In genomic region chr17:45536264-45536663, GRCm38 (mm10) we compare ENCODE assay signal across 13 mouse cellular contexts. TPM values are rescaled to one million over a fixed set of nuclear protein-coding genes. Genes with fewer than 3 reads are reported as not detected.
DNase-seq lines count a peak whose midpoint lies in the region; ATAC-seq and TF ChIP-seq lines count a peak whose summit lies in the region.
"Had no signal": no experiment of that assay in that cellular context is flagged by ENCODE, and none has a peak within 500 bp of the region (broad histone marks: within the 10 kb centered on the region; RNA-seq: fewer than 3 reads in every experiment).

No protein-coding gene starts in this region.

- no peaks in the 10 kb centered on the region for H3K4me1 ChIP-seq in intestine, embryonic 14.5 days (replicated peaks; ENCODE audit: control insufficient read depth, insufficient read depth, low read length)
- no peaks in the 10 kb centered on the region for H3K4me1 ChIP-seq in intestine, embryonic 16.5 days (ENCODE audit: control insufficient read depth, insufficient read depth, low read length)
- H3K4me1 ChIP-seq in G1E (ENCODE audit: insufficient read depth, low read depth, low read length), result no peaks in the 10 kb centered on the region
- H3K4me1 ChIP-seq in forebrain, embryonic 16.5 days (replicated peaks; ENCODE audit: control insufficient read depth, insufficient read depth, low read length), result peaks cover 11% of the 10 kb centered on the region
- H3K4me1 ChIP-seq: kidney, embryonic 15.5 days; lung, embryonic 15.5 days had no signal

- H3K9ac ChIP-seq in intestine, embryonic 14.5 days (ENCODE audit: low read length), result no peak overlapping the region
- H3K9ac ChIP-seq in intestine, embryonic 16.5 days (ENCODE audit: low read depth, low read length), result no peak overlapping the region
- no peak overlapping the region for H3K9ac ChIP-seq in forebrain, embryonic 16.5 days (replicated peaks; ENCODE audit: low read depth, low read length)
- H3K9ac ChIP-seq: kidney, embryonic 15.5 days; lung, embryonic 15.5 days had no signal

- H3K4me3 ChIP-seq in intestine, embryonic 14.5 days (ENCODE audit: low read depth, low read length), result no peak overlapping the region
- H3K4me3 ChIP-seq in intestine, embryonic 16.5 days (ENCODE audit: low read length), result no peak overlapping the region
- no peak overlapping the region for H3K4me3 ChIP-seq in G1E (ENCODE audit: low read depth, low read length)
- no peak overlapping the region for H3K4me3 ChIP-seq in forebrain, embryonic 16.5 days (replicated peaks; ENCODE audit: low read length)
- H3K4me3 ChIP-seq: kidney, embryonic 15.5 days; lung, embryonic 15.5 days had no signal

- H3K27ac ChIP-seq in intestine, embryonic 14.5 days (ENCODE audit: low read depth), result no peak overlapping the region
- H3K27ac ChIP-seq in intestine, embryonic 16.5 days (ENCODE audit: low read length), result no peak overlapping the region
- H3K27ac ChIP-seq in forebrain, embryonic 16.5 days (ENCODE audit: low read length), result peak overlapping the region; percentile 18; the same call in 1 of the 2 replicates
- H3K27ac ChIP-seq: kidney, embryonic 15.5 days; lung, embryonic 15.5 days had no signal

- peaks cover 70% of the 10 kb centered on the region for H3K27me3 ChIP-seq in intestine, embryonic 14.5 days (replicated peaks; ENCODE audit: control insufficient read depth, insufficient read depth, low read length)
- peaks cover 51% of the 10 kb centered on the region for H3K27me3 ChIP-seq in intestine, embryonic 16.5 days (replicated peaks; ENCODE audit: control insufficient read depth, insufficient read depth, low read length)
- peaks cover 42% of the 10 kb centered on the region for H3K27me3 ChIP-seq in G1E (ENCODE audit: insufficient read depth, low read length)
- H3K27me3 ChIP-seq in forebrain, embryonic 16.5 days (replicated peaks; ENCODE audit: control insufficient read depth, insufficient read depth, low read length), result peaks cover 12% of the 10 kb centered on the region

- peak; percentile 84 for DNase-seq in intestine, embryonic 14.5 days (ENCODE audit: low spot score)
- DNase-seq in 416B (ENCODE audit: low read depth) (peak; percentile 17), G1E (ENCODE audit: low spot score) (peak; percentile 39)
- DNase-seq in layer of hippocampus, postnatal 10 days (ENCODE audit: low spot score in 2 of 2), result no peak
- DNase-seq: thymus, adult 2 months had no signal

- TF ChIP-seq CTCF in G1E (IDR thresholded peaks at IDR 0.05; ENCODE audit: low read depth, low read length), result no peak

- H3K4me2 ChIP-seq in intestine, embryonic 14.5 days (ENCODE audit: low read length), result no peak overlapping the region
- no peak overlapping the region for H3K4me2 ChIP-seq in intestine, embryonic 16.5 days (ENCODE audit: low read depth, low read length)
- H3K4me2 ChIP-seq in forebrain, embryonic 16.5 days (ENCODE audit: low read length), result no peak overlapping the region
- H3K4me2 ChIP-seq: kidney, embryonic 15.5 days; lung, embryonic 15.5 days had no signal

- ATAC-seq in intestine, embryonic 14.5 days (replicated peaks; ENCODE audit: low FRiP score, low TSS enrichment, low read depth), result no peak
- ATAC-seq in intestine, embryonic 16.5 days, result no peak
- ATAC-seq in G1E (ENCODE audit: extremely low read depth, insufficient number of reproducible peaks, low FRiP score, poor library complexity, severe bottlenecking), result no peak
- ATAC-seq in forebrain, embryonic 16.5 days, result peak; percentile 64; the same call in 1 of the 2 replicates
- ATAC-seq in cerebellum, adult (ENCODE audit: insufficient number of reproducible peaks, low FRiP score, low TSS enrichment), result no peak

- no peaks in the 10 kb centered on the region for H3K9me3 ChIP-seq in intestine, embryonic 14.5 days (ENCODE audit: control insufficient read depth, low read length)
- H3K9me3 ChIP-seq in intestine, embryonic 16.5 days (ENCODE audit: control insufficient read depth, low read length), result no peaks in the 10 kb centered on the region
- H3K9me3 ChIP-seq in G1E (replicated peaks), result no peaks in the 10 kb centered on the region
- H3K9me3 ChIP-seq in forebrain, embryonic 16.5 days (ENCODE audit: control insufficient read depth, low read length), result no peaks in the 10 kb centered on the region
- H3K9me3 ChIP-seq: kidney, embryonic 15.5 days; lung, embryonic 15.5 days had no signal

- H3K36me3 ChIP-seq in intestine, embryonic 14.5 days (ENCODE audit: control insufficient read depth, insufficient read depth, low read length), result no peaks in the 10 kb centered on the region
- no peaks in the 10 kb centered on the region for H3K36me3 ChIP-seq in intestine, embryonic 16.5 days (ENCODE audit: control insufficient read depth, insufficient read depth, low read length)
- no peaks in the 10 kb centered on the region for H3K36me3 ChIP-seq in G1E (replicated peaks)
- H3K36me3 ChIP-seq in forebrain, embryonic 16.5 days (ENCODE audit: control insufficient read depth, insufficient read depth), result no peaks in the 10 kb centered on the region
- H3K36me3 ChIP-seq: kidney, embryonic 15.5 days; lung, embryonic 15.5 days had no signal

- WGBS in intestine, embryonic 14.5 days, result 18% methylated on average over 5 of the region's 5 CpGs
- 16% methylated on average over 5 of the region's 5 CpGs for WGBS in intestine, embryonic 16.5 days
- WGBS in forebrain, embryonic 16.5 days, result 3% methylated on average over 5 of the region's 5 CpGs

RNA-seq across cellular contexts. Expression of gene Tcte1, which starts 13.0 kb away (rescaled TPM):
- polyA plus RNA-seq in intestine, embryonic 14.5 days (2014; fragmentation: Nextera tagmentation; extraction: Ambion mirVana), result 0.60 and 0.70 TPM in 2 replicates
- 0.20 and 0.47 TPM in 2 replicates for polyA plus RNA-seq in intestine, embryonic 16.5 days (2015; fragmentation: Nextera tagmentation; extraction: Ambion mirVana)
- not detected in 2 replicates for total RNA-seq in G1E (2014; fragmentation: Nextera tagmentation)
- total RNA-seq in G1E (2017), result 0.12 TPM in 1 of 2 replicates, not detected in the other
- not detected in 2 replicates for polyA plus RNA-seq in G1E (2012)
- polyA plus RNA-seq in forebrain, embryonic 16.5 days (2015; fragmentation: Nextera tagmentation; extraction: Ambion mirVana), result 4.7 and 4.8 TPM in 2 replicates
- total RNA-seq in layer of hippocampus, postnatal 10 days (2021), result under 1 TPM; 0.57 to 0.69 TPM
- total RNA-seq: gastrocnemius, adult 8-10 months; heart, postnatal 25 days; monocyte, adult 5-6 weeks had no signal

RNA-seq across cellular contexts. Expression of gene Tmem151b, which starts 13.2 kb away (rescaled TPM):
- polyA plus RNA-seq in intestine, embryonic 14.5 days (2014; fragmentation: Nextera tagmentation; extraction: Ambion mirVana), result 2.1 and 2.3 TPM in 2 replicates
- 2.2 and 2.5 TPM in 2 replicates for polyA plus RNA-seq in intestine, embryonic 16.5 days (2015; fragmentation: Nextera tagmentation; extraction: Ambion mirVana)
- total RNA-seq in G1E (2014; fragmentation: Nextera tagmentation), result not detected in 2 replicates
- total RNA-seq in G1E (2017), result under 0.01 TPM in 1 of 2 replicates, not detected in the other
- polyA plus RNA-seq in G1E (2012), result not detected in 2 replicates
- polyA plus RNA-seq in forebrain, embryonic 16.5 days (2015; fragmentation: Nextera tagmentation; extraction: Ambion mirVana), result 37.4 and 41.3 TPM in 2 replicates
- 10 to 100 TPM; 93.2 to 93.7 TPM for total RNA-seq in layer of hippocampus, postnatal 10 days (2021)
- total RNA-seq: gastrocnemius, adult 8-10 months; monocyte, adult 5-6 weeks had no signal

RNA-seq across cellular contexts. Expression of gene Nfkbie, which starts 19.2 kb away (rescaled TPM):
- polyA plus RNA-seq in intestine, embryonic 14.5 days (2014; fragmentation: Nextera tagmentation; extraction: Ambion mirVana), result 3.7 and 4.0 TPM in 2 replicates
- 5.0 and 5.5 TPM in 2 replicates for polyA plus RNA-seq in intestine, embryonic 16.5 days (2015; fragmentation: Nextera tagmentation; extraction: Ambion mirVana)
- total RNA-seq in G1E (2014; fragmentation: Nextera tagmentation) (5.1 and 5.9 TPM in 2 replicates), G1E (2017) (11.0 and 11.1 TPM in 2 replicates)
- 8.6 and 9.2 TPM in 2 replicates for polyA plus RNA-seq in G1E (2012)
- 3.9 and 5.0 TPM in 2 replicates for polyA plus RNA-seq in forebrain, embryonic 16.5 days (2015; fragmentation: Nextera tagmentation; extraction: Ambion mirVana)
- 1 to 10 TPM; 3.5 to 3.9 TPM for total RNA-seq in layer of hippocampus, postnatal 10 days (2021)

RNA-seq across cellular contexts. Expression of gene Slc35b2, which starts 27.4 kb away (rescaled TPM):
- polyA plus RNA-seq in intestine, embryonic 14.5 days (2014; fragmentation: Nextera tagmentation; extraction: Ambion mirVana), result 136 and 146 TPM in 2 replicates
- polyA plus RNA-seq in intestine, embryonic 16.5 days (2015; fragmentation: Nextera tagmentation; extraction: Ambion mirVana), result 132 and 136 TPM in 2 replicates
- total RNA-seq in G1E (2014; fragmentation: Nextera tagmentation), result 46.5 and 60.9 TPM in 2 replicates
- 65.9 and 77.1 TPM in 2 replicates for total RNA-seq in G1E (2017)
- 24.6 and 24.9 TPM in 2 replicates for polyA plus RNA-seq in G1E (2012)
- 91.5 and 93.3 TPM in 2 replicates for polyA plus RNA-seq in forebrain, embryonic 16.5 days (2015; fragmentation: Nextera tagmentation; extraction: Ambion mirVana)
- 10 to 100 TPM; 47.4 TPM for total RNA-seq in layer of hippocampus, postnatal 10 days (2021)

RNA-seq across cellular contexts. Expression of gene Aars2, which starts 29.6 kb away (rescaled TPM):
- polyA plus RNA-seq in intestine, embryonic 14.5 days (2014; fragmentation: Nextera tagmentation; extraction: Ambion mirVana), result 16.1 and 17.3 TPM in 2 replicates
- 14.8 and 16.6 TPM in 2 replicates for polyA plus RNA-seq in intestine, embryonic 16.5 days (2015; fragmentation: Nextera tagmentation; extraction: Ambion mirVana)
- total RNA-seq in G1E (2014; fragmentation: Nextera tagmentation), result 6.8 and 17.1 TPM in 2 replicates
- total RNA-seq in G1E (2017), result 7.8 and 8.7 TPM in 2 replicates
- polyA plus RNA-seq in G1E (2012), result 34.7 and 43.0 TPM in 2 replicates
- 17.6 and 19.1 TPM in 2 replicates for polyA plus RNA-seq in forebrain, embryonic 16.5 days (2015; fragmentation: Nextera tagmentation; extraction: Ambion mirVana)
- total RNA-seq in layer of hippocampus, postnatal 10 days (2021), result 10 to 100 TPM; 19.5 to 22.6 TPM

Comparison
In these comparisons a context has a peak if more than half of its experiments do, and no peak if none do; other contexts are left out.
1. DNase-seq: peak in intestine, embryonic 14.5 days (single experiment), 416B (single experiment) and G1E (single experiment); none in layer of hippocampus, postnatal 10 days (0 of 2).
2. RNA of gene Tmem151b, which starts 13.2 kb away (polyA plus RNA-seq): 37.4 to 41.3 TPM in forebrain, embryonic 16.5 days; 2.2 to 2.5 TPM in intestine, embryonic 16.5 days, 2.1 to 2.3 TPM in intestine, embryonic 14.5 days and not detected in G1E; every median in the first group is over 10 times any median in the second.